Mouse (Mus musculus) CH12.LX (cell line): ENCODE measurements around the gene Vstm2l. TPM values are rescaled to one million over a fixed set of nuclear protein-coding genes. Genes with fewer than 3 reads are reported as not detected.

Source experiments
- DNase-seq: peaks from one replicate; pipeline ENCODE4 v3.0.0-alpha.2; 2013; ENCODE audit errors: extremely low read depth
- H3K27ac ChIP-seq: 2 replicates; pipeline ENCODE4 v1.5.1; 2012; ENCODE audit warnings: low read depth, mild to moderate bottlenecking, control low read depth, moderate library complexity; ENCODE audit not compliant: insufficient read depth
- H3K27me3 ChIP-seq: replicated peaks from 2 replicates; pipeline ENCODE3; 2012; ENCODE audit warnings: inconsistent platforms
- H3K36me3 ChIP-seq, 2 experiments: replicated peaks in 1 of 2; 2 replicates each; pipeline versions ENCODE3 to v1.6.1; 2012; ENCODE audit warnings: inconsistent platforms in 1 of 2, low read length in 1 of 2, mild to moderate bottlenecking in 1 of 2, mixed read lengths in 1 of 2, moderate library complexity in 1 of 2; ENCODE audit not compliant: control insufficient read depth in 1 of 2, insufficient read depth in 1 of 2
- H3K4me1 ChIP-seq, 2 experiments: 2 replicates each; pipeline ENCODE4 v1.6.1; 2012; ENCODE audit warnings: inconsistent platforms in 1 of 2, moderate library complexity in 1 of 2; ENCODE audit not compliant: insufficient read depth in 2 of 2, control insufficient read depth in 1 of 2
- H3K4me2 ChIP-seq: 2 replicates; pipeline ENCODE4 v1.6.1; 2012; ENCODE audit warnings: low read depth, mild to moderate bottlenecking, control low read depth; ENCODE audit not compliant: poor library complexity, insufficient read depth, severe bottlenecking
- H3K4me3 ChIP-seq, 3 experiments: fragments of 150-350 bp in 1 of 3; sonication (generic) in 1 of 3; replicated peaks in 1 of 3; 2 replicates each; pipeline versions ENCODE3 to v1.5.1; 2011 to 2012; ENCODE audit warnings: low read depth in 2 of 3, low read length in 2 of 3, mild to moderate bottlenecking in 2 of 3, moderate library complexity in 2 of 3, control low read depth in 1 of 3, improper control_type of control experiment in 1 of 3, inconsistent platforms in 1 of 3, mixed read lengths in 1 of 3; ENCODE audit not compliant: poor library complexity in 1 of 3
- H3K79me2 ChIP-seq: replicated peaks from 2 replicates; pipeline ENCODE4 v1.6.1; 2012; ENCODE audit warnings: mild to moderate bottlenecking, moderate library complexity; ENCODE audit not compliant: control insufficient read depth, poor library complexity, insufficient read depth, severe bottlenecking; ENCODE audit errors: extremely low read depth
- H3K9ac ChIP-seq: 2 replicates; pipeline ENCODE4 v1.6.1; 2012; ENCODE audit warnings: low read depth, mild to moderate bottlenecking, control low read depth, moderate library complexity; ENCODE audit not compliant: insufficient read depth
- H3K9me3 ChIP-seq: replicated peaks from 2 replicates; pipeline ENCODE3; 2012; ENCODE audit warnings: low read length, inconsistent platforms, mixed read lengths
- CHD2 ChIP-seq: IDR thresholded peaks from 2 replicates; pipeline ENCODE4 v1.6.1; 2011; ENCODE audit warnings: low read length, improper control_type of control experiment
- E2F4 ChIP-seq: IDR thresholded peaks from 2 replicates; pipeline ENCODE4 v1.6.1; 2011; ENCODE audit warnings: low read depth, low read length, improper control_type of control experiment; ENCODE audit not compliant: insufficient replicate concordance
- ELF1 ChIP-seq: IDR thresholded peaks from 2 replicates; pipeline ENCODE4 v1.6.1; 2014; ENCODE audit warnings: low read depth, mild to moderate bottlenecking, inconsistent platforms, low read length, improper control_type of control experiment
- EP300 ChIP-seq: IDR thresholded peaks from 2 replicates; pipeline ENCODE4 v1.6.1; 2011; ENCODE audit warnings: low read length, improper control_type of control experiment
- ETS1 ChIP-seq: conservative IDR thresholded peaks from 2 replicates; pipeline ENCODE4 v1.6.1; 2012; ENCODE audit warnings: low read depth, mild to moderate bottlenecking, inconsistent platforms, low read length, improper control_type of control experiment, moderate library complexity
- GABPA ChIP-seq: IDR thresholded peaks from 2 replicates; pipeline ENCODE4 v1.6.1; 2012; ENCODE audit warnings: low read depth, low read length, improper control_type of control experiment, inconsistent platforms; ENCODE audit not compliant: insufficient replicate concordance
- JUN ChIP-seq: IDR thresholded peaks from 2 replicates; pipeline ENCODE4 v1.6.1; 2011; ENCODE audit warnings: low read depth, mild to moderate bottlenecking, low read length, improper control_type of control experiment, moderate library complexity; ENCODE audit not compliant: insufficient read depth
- MAX ChIP-seq: IDR thresholded peaks from 2 replicates; pipeline ENCODE4 v1.6.1; 2011; ENCODE audit warnings: low read length, improper control_type of control experiment
- MXI1 ChIP-seq: IDR thresholded peaks from 2 replicates; pipeline ENCODE4 v1.6.1; 2011; ENCODE audit warnings: mild to moderate bottlenecking, low read depth, low read length, improper control_type of control experiment
- NELFE ChIP-seq: IDR thresholded peaks from 2 replicates; pipeline ENCODE4 v1.6.1; 2011; ENCODE audit warnings: low read depth, low read length, improper control_type of control experiment
- NRF1 ChIP-seq: IDR thresholded peaks from 2 replicates; pipeline ENCODE4 v1.6.1; 2014; ENCODE audit warnings: low read depth, mild to moderate bottlenecking, inconsistent platforms, low read length, improper control_type of control experiment, moderate library complexity
- POLR2A ChIP-seq: IDR thresholded peaks from 2 replicates; pipeline ENCODE4 v1.6.1; 2011; ENCODE audit warnings: low read depth, mild to moderate bottlenecking, improper control_type of control experiment, low read length
- RAD21 ChIP-seq: IDR thresholded peaks from 2 replicates; pipeline ENCODE4 v1.6.1; 2011; ENCODE audit warnings: low read depth, mild to moderate bottlenecking, low read length, improper control_type of control experiment, moderate library complexity
- SMC3 ChIP-seq: IDR thresholded peaks from 2 replicates; pipeline ENCODE4 v1.6.1; 2011; ENCODE audit warnings: low read depth, low read length, improper control_type of control experiment
- TBP ChIP-seq: conservative IDR thresholded peaks from 2 replicates; pipeline ENCODE4 v1.6.1; 2011; ENCODE audit warnings: low read depth, low read length, improper control_type of control experiment
- TCF12 ChIP-seq: IDR thresholded peaks from 2 replicates; pipeline ENCODE4 v1.6.1; 2014; ENCODE audit warnings: low read depth, mild to moderate bottlenecking, inconsistent platforms, low read length, improper control_type of control experiment
- UBTF ChIP-seq: IDR thresholded peaks from 2 replicates; pipeline ENCODE4 v1.6.1; 2012; ENCODE audit warnings: low read depth, mild to moderate bottlenecking, inconsistent platforms, low read length, improper control_type of control experiment, moderate library complexity
- USF1 ChIP-seq: IDR thresholded peaks from 2 replicates; pipeline ENCODE4 v1.6.1; 2014; ENCODE audit warnings: low read depth, mild to moderate bottlenecking, inconsistent platforms, low read length, improper control_type of control experiment
- USF2 ChIP-seq: conservative IDR thresholded peaks from 2 replicates; pipeline ENCODE4 v1.6.1; 2011; ENCODE audit warnings: low read depth, low read length, improper control_type of control experiment
- ZC3H11A ChIP-seq: IDR thresholded peaks from 2 replicates; pipeline ENCODE4 v1.6.1; 2012; ENCODE audit warnings: low read depth, mild to moderate bottlenecking, inconsistent platforms, low read length, improper control_type of control experiment
- ZKSCAN1 ChIP-seq: IDR thresholded peaks from 2 replicates; pipeline ENCODE4 v1.6.1; 2012; ENCODE audit warnings: low read depth, inconsistent platforms, low read length, improper control_type of control experiment, borderline replicate concordance
- ZMIZ1 ChIP-seq: IDR thresholded peaks from 2 replicates; pipeline ENCODE4 v1.6.1; 2012; ENCODE audit warnings: low read depth, mild to moderate bottlenecking, inconsistent platforms, low read length, improper control_type of control experiment
- ZNF384 ChIP-seq: IDR thresholded peaks from 2 replicates; pipeline ENCODE4 v1.6.1; 2012; ENCODE audit warnings: low read depth, low read length, improper control_type of control experiment, inconsistent platforms
- dilution Hi-C: fragments of 300-500 bp; cut with MboI; formaldehyde crosslinking; loops from 2 replicates; pipeline ENCODE4 v1.14.3; 2020; ENCODE audit warnings: low sequenced_read_pairs; ENCODE audit not compliant: extremely low pct_unique_long_range_greater_than_20kb, extremely low pct_ligation_motif_present
- in situ Hi-C: fragments of 300-500 bp; cut with MboI; formaldehyde crosslinking; loops from 3 replicates; pipeline ENCODE4 v1.14.3; 2019; ENCODE audit warnings: low sequenced_read_pairs, low pct_ligation_motif_present, low pct_unique_long_range_greater_than_20kb, mixed read lengths
- polyA plus RNA-seq: library from polyadenylated mRNA; unstranded; fragments of >175 nt; gene quantifications from 2 replicates; pipeline ENCODE4 v1.2.1, GENCODE M21; 2012; ENCODE audit warnings: low read depth; ENCODE audit not compliant: insufficient read length
- total RNA-seq, 2 experiments: library from RNA; depleted of rRNA; stranded (reverse); fragments of 300-350 nt in 1 of 2; fragments of >200 nt in 1 of 2; gene quantifications; 2 replicates each; pipeline ENCODE4 v1.2.3; 2012 to 2014

The Vstm2l gene
- total and polyA plus RNA-seq, 3 experiments: not detected

DNA sequence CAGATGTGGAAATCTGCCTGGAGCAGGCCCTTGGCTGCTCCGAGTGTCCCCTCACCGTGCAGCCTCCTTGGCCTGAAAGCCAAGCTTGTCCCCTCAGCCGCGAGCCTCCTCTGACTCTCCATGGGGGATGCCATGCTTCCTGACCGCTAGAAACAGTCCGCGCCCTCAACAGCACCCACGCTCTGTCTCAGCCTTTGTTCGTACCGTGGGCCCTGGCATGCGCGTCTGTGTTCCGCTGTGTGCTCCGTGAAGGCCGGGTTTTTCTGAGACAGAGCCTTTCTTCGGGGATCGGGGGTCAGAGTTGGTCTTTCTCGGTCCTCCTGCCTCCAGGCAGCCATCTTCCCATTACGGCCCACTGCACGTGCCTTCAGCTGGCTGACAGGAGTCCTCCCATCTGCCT is 12.9 kb downstream of the Vstm2l start:
- no peak overlapping the region for H3K4me2 ChIP-seq
- no peak overlapping the region for H3K4me3 ChIP-seq
- in situ Hi-C loops (loop anchor here (10.0 kb wide), 1 partner anchor 293 kb away; no protein-coding TSS in a partner anchor), dilution Hi-C loops (no loop called here)
- H3K9me3 ChIP-seq: no peaks in the 10 kb centered on the region
- H3K27me3 ChIP-seq: peaks cover 72% of the 10 kb centered on the region
- no peak overlapping the region for H3K9ac ChIP-seq
- 0 out of 4 replicates have a peak, but pooled peaks cover 0 to 4% of the 10 kb centered on the region in 2 experiments for H3K4me1 ChIP-seq
- TF ChIP-seq CHD2 (no peak), ETS1 (no peak), ZMIZ1 (no peak), JUN (no peak), USF1 (no peak), EP300 (no peak), GABPA (no peak), NELFE (no peak), USF2 (no peak), TBP (no peak), ZC3H11A (no peak), TCF12 (no peak), ELF1 (no peak), E2F4 (no peak), NRF1 (no peak), MAX (no peak)
- no peak for DNase-seq
- no peaks in the 10 kb centered on the region for H3K79me2 ChIP-seq
- H3K27ac ChIP-seq: no peak overlapping the region
- no peaks in the 10 kb centered on the region for H3K36me3 ChIP-seq

DNA sequence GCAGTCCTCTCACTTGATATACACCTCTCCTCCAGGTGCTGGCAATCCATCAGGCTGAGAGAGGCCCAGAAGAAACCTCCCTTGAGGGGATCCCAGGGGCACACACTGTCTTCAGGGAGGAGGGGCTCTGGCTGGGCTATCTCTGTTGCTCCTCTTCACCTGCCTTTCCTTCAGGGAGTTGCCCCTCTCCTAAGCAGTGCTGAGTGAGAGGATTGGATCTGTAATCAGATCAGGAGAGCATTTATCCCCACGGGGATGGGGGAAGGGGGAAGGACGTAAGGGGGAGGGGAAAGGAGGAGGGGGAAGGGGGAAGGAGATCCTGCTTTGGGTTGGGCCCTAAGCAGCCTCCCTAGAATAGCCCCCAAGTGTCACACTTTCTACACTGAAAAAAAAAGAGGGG is 13.4 kb downstream of the Vstm2l start:
- Histone ChIP-seq H3K9me3 (no peaks in the 10 kb centered on the region), H3K4me3 (no peak overlapping the region), H3K9ac (no peak overlapping the region), H3K27ac (no peak overlapping the region), H3K4me2 (no peak overlapping the region), H3K4me1 (0 out of 4 replicates have a peak, but pooled peaks cover 0 to 4% of the 10 kb centered on the region in 2 experiments), H3K27me3 (peaks cover 68% of the 10 kb centered on the region), H3K36me3 (no peaks in the 10 kb centered on the region), H3K79me2 (no peaks in the 10 kb centered on the region)
- in situ Hi-C loops: loop anchor here (10.0 kb wide), 1 partner anchor 293 kb away; no protein-coding TSS in a partner anchor
- dilution Hi-C loops: no loop called here
- no peak for DNase-seq
- TF ChIP-seq USF2 (no peak), NELFE (no peak), MXI1 (no peak), ETS1 (no peak), ZKSCAN1 (no peak), ZNF384 (no peak), POLR2A (no peak), GABPA (no peak), UBTF (no peak), CHD2 (no peak), ELF1 (no peak), SMC3 (no peak), NRF1 (no peak), RAD21 (no peak), MAX (no peak)
